Mouse (Mus musculus) liver, adult 2 months (tissue): ENCODE results near the gene C8a. TPM values are rescaled to one million over a fixed set of nuclear protein-coding genes. Genes with fewer than 3 reads are reported as not detected.

Experiments used
- DNase-seq: peaks from one replicate; pipeline ENCODE4 v3.0.0-alpha.2; 2011; ENCODE audit warnings: low read depth, low spot score; ENCODE audit errors: extremely low read depth
- H3K27ac ChIP-seq: fragments of 200-500 bp; replicated peaks from 2 replicates; pipeline ENCODE4 v1.5.1; 2012; ENCODE audit warnings: low read depth, mild to moderate bottlenecking, control low read depth, inconsistent platforms, low read length; ENCODE audit not compliant: insufficient read depth
- H3K27me3 ChIP-seq: fragments of 200-500 bp; 2 replicates; pipeline ENCODE4 v1.6.1; 2012; ENCODE audit warnings: mild to moderate bottlenecking, moderate library complexity, low read length, inconsistent platforms; ENCODE audit not compliant: control insufficient read depth, insufficient read depth
- H3K36me3 ChIP-seq: fragments of 200-500 bp; 2 replicates; pipeline ENCODE4 v1.6.1; 2012; ENCODE audit warnings: low read length, inconsistent platforms; ENCODE audit not compliant: control insufficient read depth, insufficient read depth
- H3K4me1 ChIP-seq: fragments of 200-500 bp; 2 replicates; pipeline ENCODE4 v1.6.1; 2011; ENCODE audit warnings: low read length; ENCODE audit not compliant: control insufficient read depth, insufficient read depth
- H3K4me3 ChIP-seq: fragments of 200-500 bp; 2 replicates; pipeline ENCODE4 v1.5.1; 2011; ENCODE audit warnings: low read depth, mild to moderate bottlenecking, control low read depth, low read length, moderate library complexity; ENCODE audit not compliant: insufficient read depth
- H3K79me2 ChIP-seq: fragments of 200-500 bp; 2 replicates; pipeline ENCODE4 v1.6.1; 2012; ENCODE audit warnings: inconsistent platforms, mild to moderate bottlenecking, low read length, moderate library complexity; ENCODE audit not compliant: control insufficient read depth, insufficient read depth
- H3K9ac ChIP-seq: fragments of 200-500 bp; 2 replicates; pipeline ENCODE4 v1.6.1; 2012; ENCODE audit warnings: low read depth, mild to moderate bottlenecking, control low read depth, inconsistent platforms, low read length
- CTCF ChIP-seq: fragments of 200-500 bp; IDR thresholded peaks from 2 replicates; pipeline ENCODE4 v1.5.1; 2011; ENCODE audit warnings: low read depth, low read length, control low read depth
- POLR2A ChIP-seq: fragments of 200-500 bp; IDR thresholded peaks from 2 replicates; pipeline ENCODE4 v1.6.1; 2011; ENCODE audit warnings: low read length, control low read depth; ENCODE audit not compliant: insufficient read depth; ENCODE audit errors: extremely low read depth
- WGBS: fragments of 180-500 bp; shearing (Covaris S2); methylation state at CpG from one replicate; pipeline ENCODE4 v1.1.7; 2018; 5-methylcytosine and 5-hydroxymethylcytosine counted together
- polyA plus RNA-seq: library from polyadenylated mRNA; depleted of rRNA; stranded (reverse); fragments of >200 nt; gene quantifications from 2 replicates; pipeline ENCODE4 v1.2.3, GENCODE M21; 2012; rRNA removed
- total RNA-seq: library from RNA; depleted of rRNA; stranded (reverse); fragments of >200 nt; gene quantifications from 2 replicates; pipeline ENCODE4 v1.2.3, GENCODE M21; 2014; rRNA removed

Gene C8a
- total RNA-seq: 231 and 250 TPM in 2 replicates
- polyA plus RNA-seq: 56.6 and 71.3 TPM in 2 replicates

- 17% methylated on average over 3 of the region's 3 CpGs for WGBS
- H3K4me3 ChIP-seq: peak within 1 kb of the TSS; percentile 84
- H3K79me2 ChIP-seq: peaks cover 7% of the 10 kb centered on the region; the same call in 1 of the 2 replicates
- H3K27me3 ChIP-seq: no peaks in the 10 kb centered on the region
- H3K9ac ChIP-seq: peak within 1 kb of the TSS; percentile 98
- TF ChIP-seq CTCF: no peak
- no peak for TF ChIP-seq POLR2A
- peak; percentile 88 for DNase-seq
- H3K36me3 ChIP-seq: no peaks in the 10 kb centered on the region
- H3K4me1 ChIP-seq: peaks cover 16% of the 10 kb centered on the region; the same call in 1 of the 2 replicates
- peak within 1 kb of the TSS; percentile 100 for H3K27ac ChIP-seq
Measured at GRCm38 (mm10) chr4:104876323-104876722, at the start of gene C8a. Gene C8a (minus strand): TSS chr4:104876398.

GRCm38 (mm10) chr4:104925383-104925782, 49.2 kb upstream of the C8a start:
- H3K27ac ChIP-seq: no peak overlapping the region
- no peaks in the 10 kb centered on the region for H3K36me3 ChIP-seq
- no peak overlapping the region for H3K9ac ChIP-seq
- no peak overlapping the region for H3K4me3 ChIP-seq
- no peaks in the 10 kb centered on the region for H3K4me1 ChIP-seq
- H3K79me2 ChIP-seq: peaks cover 11% of the 10 kb centered on the region; the same call in 1 of the 2 replicates
- no peak for DNase-seq
- H3K27me3 ChIP-seq: no peaks in the 10 kb centered on the region
- TF ChIP-seq CTCF: no peak
- no peak for TF ChIP-seq POLR2A
- 87% methylated on average over 5 of the region's 5 CpGs for WGBS

GRCm38 (mm10) chr4:104918017-104918416, 41.8 kb upstream of the C8a start:
- 21% methylated on average over 6 of the region's 6 CpGs for WGBS
- no peaks in the 10 kb centered on the region for H3K36me3 ChIP-seq
- H3K4me1 ChIP-seq: peaks cover 13% of the 10 kb centered on the region
- H3K9ac ChIP-seq: 0 out of 2 replicates have a peak overlapping the region, but pooled peaks have one; percentile 46
- no peaks in the 10 kb centered on the region for H3K27me3 ChIP-seq
- H3K79me2 ChIP-seq: peaks cover 19% of the 10 kb centered on the region; the same call in 1 of the 2 replicates
- DNase-seq: peak; percentile 99
- peak overlapping the region; percentile 88 for H3K27ac ChIP-seq
- TF ChIP-seq POLR2A (no peak), CTCF (no peak)
- H3K4me3 ChIP-seq: no peak overlapping the region

- peak; percentile 78 for DNase-seq
- no peaks in the 10 kb centered on the region for H3K36me3 ChIP-seq
- H3K4me1 ChIP-seq: peaks cover 13% of the 10 kb centered on the region
- H3K9ac ChIP-seq: no peak overlapping the region
- 28% methylated on average over 6 of the region's 6 CpGs for WGBS
- peaks cover 10% of the 10 kb centered on the region; the same call in 1 of the 2 replicates for H3K79me2 ChIP-seq
- no peaks in the 10 kb centered on the region for H3K27me3 ChIP-seq
- H3K27ac ChIP-seq: peak overlapping the region; percentile 61
- H3K4me3 ChIP-seq: no peak overlapping the region
- no peak for TF ChIP-seq CTCF
- TF ChIP-seq POLR2A: no peak
Measured at GRCm38 (mm10) chr4:104914711-104915247, 38.6 kb upstream of the C8a start.

GRCm38 (mm10) chr4:104913291-104914129, 37.3 kb upstream of the C8a start, which contains the start of gene Fyb2:
Gene Fyb2 (plus strand): TSS chr4:104913456.
- 10% methylated on average over 23 of the region's 23 CpGs for WGBS
- peaks cover 12% of the 10 kb centered on the region for H3K4me1 ChIP-seq
- no peaks in the 10 kb centered on the region for H3K36me3 ChIP-seq
- H3K4me3 ChIP-seq: peak within 1 kb of the TSS; percentile 63
- 0 out of 2 replicates have a peak, but pooled peaks cover 2% of the 10 kb centered on the region for H3K79me2 ChIP-seq
- H3K9ac ChIP-seq: peak within 1 kb of the TSS; percentile 57
- TF ChIP-seq CTCF: no peak
- TF ChIP-seq POLR2A: no peak
- peak within 1 kb of the TSS; percentile 61 for H3K27ac ChIP-seq
- peak; percentile 86 for DNase-seq
- H3K27me3 ChIP-seq: no peaks in the 10 kb centered on the region
